Mouse (Mus musculus) myocyte (in vitro differentiated cells): ENCODE results near the gene Rsad2. TPM values are rescaled to one million over a fixed set of nuclear protein-coding genes. Genes with fewer than 3 reads are reported as not detected.

Experiments
- H3K27me3 ChIP-seq: one replicate; pipeline ENCODE4 v1.6.1; 2011; ENCODE audit not compliant: control insufficient read depth, insufficient read depth, insufficient read length
- H3K36me3 ChIP-seq: one replicate; pipeline ENCODE4 v1.6.1; 2011; ENCODE audit not compliant: control insufficient read depth, insufficient read depth
- H3K4me2 ChIP-seq: one replicate; pipeline ENCODE4 v1.6.1; 2011; ENCODE audit warnings: low read depth, control low read depth
- H3K4me3 ChIP-seq: one replicate; pipeline ENCODE4 v1.5.1; 2011; ENCODE audit warnings: mild to moderate bottlenecking, control low read depth, moderate library complexity
- H3K79me2 ChIP-seq: one replicate; pipeline ENCODE4 v1.6.1; 2011; ENCODE audit not compliant: control insufficient read depth, insufficient read depth
- H3ac ChIP-seq: one replicate; pipeline ENCODE4 v1.6.1; 2011; ENCODE audit not compliant: control insufficient read depth, insufficient read length
- CEBPB ChIP-seq: IDR thresholded peaks from 2 replicates; pipeline ENCODE4 v1.6.1; 2011; ENCODE audit warnings: mild to moderate bottlenecking, moderate library complexity; ENCODE audit not compliant: poor library complexity, insufficient read depth, severe bottlenecking
- E2F4 ChIP-seq: IDR thresholded peaks from one replicate; pipeline ENCODE4 v1.6.1; 2011; ENCODE audit warnings: mild to moderate bottlenecking, control low read depth, moderate library complexity; ENCODE audit not compliant: insufficient read depth
- MAX ChIP-seq: IDR thresholded peaks from one replicate; pipeline ENCODE4 v1.6.1; 2011; ENCODE audit warnings: low read depth, mild to moderate bottlenecking, control low read depth
- MYOD1 ChIP-seq, 3 experiments: IDR thresholded peaks; one replicate each; pipeline ENCODE4 v1.6.1; 2011; ENCODE audit warnings: control low read depth in 2 of 3, low read depth in 2 of 3, mild to moderate bottlenecking in 2 of 3, moderate library complexity in 1 of 3; ENCODE audit not compliant: insufficient read length in 2 of 3, control insufficient read depth in 1 of 3
- MYOG ChIP-seq, 3 experiments: IDR thresholded peaks; one replicate each; pipeline ENCODE4 v1.6.1; 2011; ENCODE audit warnings: control low read depth in 2 of 3, low read depth in 2 of 3, mild to moderate bottlenecking in 2 of 3; ENCODE audit not compliant: insufficient read length in 2 of 3, control insufficient read depth in 1 of 3, insufficient read depth in 1 of 3
- POLR2A ChIP-seq: IDR thresholded peaks from one replicate; pipeline ENCODE4 v1.6.1; 2011; ENCODE audit warnings: low read depth, mild to moderate bottlenecking, control low read depth, moderate library complexity; ENCODE audit not compliant: insufficient read length
- POLR2AphosphoS2 ChIP-seq: IDR thresholded peaks from one replicate; pipeline ENCODE4 v1.6.1; 2011; ENCODE audit warnings: low read depth, control low read depth; ENCODE audit not compliant: insufficient read length
- REST ChIP-seq: IDR thresholded peaks from one replicate; pipeline ENCODE4 v1.6.1; 2011; ENCODE audit warnings: mild to moderate bottlenecking, control low read depth, moderate library complexity; ENCODE audit not compliant: insufficient read depth, insufficient read length
- SRF ChIP-seq: IDR thresholded peaks from one replicate; pipeline ENCODE4 v1.6.1; 2011; ENCODE audit warnings: low read depth; ENCODE audit not compliant: control insufficient read depth, insufficient read length
- TCF12 ChIP-seq: IDR thresholded peaks from one replicate; pipeline ENCODE4 v1.6.1; 2011; ENCODE audit warnings: mild to moderate bottlenecking, control low read depth; ENCODE audit not compliant: poor library complexity, insufficient read depth, severe bottlenecking
- TCF3 ChIP-seq: IDR thresholded peaks from one replicate; pipeline ENCODE4 v1.6.1; 2011; ENCODE audit warnings: low read depth, control low read depth; ENCODE audit not compliant: insufficient read length
- USF1 ChIP-seq: IDR thresholded peaks from one replicate; pipeline ENCODE4 v1.6.1; 2011; ENCODE audit warnings: low read depth, mild to moderate bottlenecking, control low read depth, moderate library complexity
- polyA plus RNA-seq: library from polyadenylated mRNA; unstranded; fragments of >200 nt; fragmentation: generic; extraction: Trizol; gene quantifications from one replicate; pipeline ENCODE4 v1.2.1, GENCODE M21; 2012; ENCODE audit warnings: missing spikeins

Gene Rsad2
- polyA plus RNA-seq, 1 experiment, result 0.05 TPM

DNA sequence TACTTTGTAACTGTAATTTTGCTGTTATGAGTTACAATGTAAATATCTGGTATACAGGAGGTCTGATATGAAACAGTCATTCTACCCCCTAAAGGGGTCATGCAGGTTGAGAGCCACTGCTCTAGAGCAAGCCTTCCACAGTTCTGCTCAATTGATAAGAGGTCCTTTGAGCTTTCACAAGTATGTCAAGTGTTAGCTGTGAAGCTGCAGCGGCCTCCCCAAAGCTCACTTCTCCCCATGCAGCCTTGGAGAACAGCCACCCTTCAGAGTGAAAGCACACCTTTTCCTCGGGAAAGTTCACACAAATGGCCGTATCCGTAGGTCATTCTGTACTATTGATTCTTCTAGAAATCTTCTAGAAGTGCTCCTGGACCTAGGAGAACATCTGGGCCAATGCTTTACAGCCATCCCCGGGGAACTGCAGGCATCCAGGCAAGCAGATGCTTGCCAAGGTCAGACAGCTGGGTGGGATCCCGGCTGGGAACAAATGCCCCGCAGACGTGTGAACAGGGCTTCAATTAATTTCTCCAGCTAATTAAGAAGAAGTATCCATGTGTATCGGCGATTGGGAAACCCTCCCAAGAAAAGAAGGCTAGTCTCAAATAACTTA lies 44.3 kb downstream of the Rsad2 start:
- Histone ChIP-seq H3K27me3 (no peaks in the 10 kb centered on the region), H3K36me3 (no peaks in the 10 kb centered on the region), H3ac (no peak overlapping the region), H3K79me2 (no peaks in the 10 kb centered on the region), H3K4me3 (no peak overlapping the region), H3K4me2 (no peak overlapping the region)
- TF ChIP-seq SRF, result no peak
- TF ChIP-seq MYOG (IDR thresholded peaks at IDR 0.05; ENCODE audit: control insufficient read depth in 1 of 3, insufficient read depth in 1 of 3, insufficient read length in 2 of 3, low read depth in 2 of 3), result no peak
- TF ChIP-seq MYOD1 (IDR thresholded peaks at IDR 0.05; ENCODE audit: control insufficient read depth in 1 of 3, insufficient read length in 2 of 3, low read depth in 2 of 3), result no peak
- TF ChIP-seq E2F4, result no peak
- TF ChIP-seq REST, result no peak
- TF ChIP-seq CEBPB, result no peak
- no peak for TF ChIP-seq TCF3
- TF ChIP-seq MAX, result no peak
- no peak for TF ChIP-seq TCF12
- TF ChIP-seq USF1, result no peak
- TF ChIP-seq POLR2A, result no peak
- no peak for TF ChIP-seq POLR2AphosphoS2

- Histone ChIP-seq H3K79me2 (no peaks in the 10 kb centered on the region), H3ac (no peak overlapping the region), H3K4me2 (no peak overlapping the region), H3K36me3 (no peaks in the 10 kb centered on the region), H3K27me3 (no peaks in the 10 kb centered on the region), H3K4me3 (no peak overlapping the region)
- TF ChIP-seq TCF3 (no peak), MAX (no peak), POLR2A (no peak), E2F4 (no peak), MYOG (IDR thresholded peaks at IDR 0.05; ENCODE audit: control insufficient read depth in 1 of 3, insufficient read depth in 1 of 3, insufficient read length in 2 of 3, low read depth in 2 of 3) (no peak), TCF12 (no peak), CEBPB (no peak)
Observed at GRCm38 (mm10) chr12:26410443-26410842, 45.8 kb downstream of the Rsad2 start.

GRCm38 (mm10) chr12:26408707-26409106 lies 47.5 kb downstream of the Rsad2 start:
- H3K79me2 ChIP-seq, result no peaks in the 10 kb centered on the region
- no peaks in the 10 kb centered on the region for H3K36me3 ChIP-seq
- no peak for TF ChIP-seq TCF12
- no peak for TF ChIP-seq E2F4
- no peak for TF ChIP-seq CEBPB
- TF ChIP-seq TCF3, result no peak
- no peak for TF ChIP-seq MAX
- no peak for TF ChIP-seq POLR2A
- no peak for TF ChIP-seq POLR2AphosphoS2
- TF ChIP-seq USF1, result no peak
- no peak overlapping the region for H3K4me3 ChIP-seq
- no peak overlapping the region for H3K4me2 ChIP-seq
- no peak overlapping the region for H3ac ChIP-seq
- H3K27me3 ChIP-seq, result no peaks in the 10 kb centered on the region

GRCm38 (mm10) chr12:26404781-26405702 lies 51.2 kb downstream of the Rsad2 start:
- TF ChIP-seq MYOG (IDR thresholded peaks at IDR 0.05; ENCODE audit: control insufficient read depth in 1 of 3, insufficient read depth in 1 of 3, insufficient read length in 2 of 3, low read depth in 2 of 3) (no peak), CEBPB (no peak), MAX (no peak), USF1 (no peak), POLR2A (no peak)
- Histone ChIP-seq H3K4me2 (no peak overlapping the region), H3K36me3 (no peaks in the 10 kb centered on the region), H3K27me3 (no peaks in the 10 kb centered on the region), H3ac (no peak overlapping the region), H3K79me2 (no peaks in the 10 kb centered on the region), H3K4me3 (no peak overlapping the region)
